Mouse (Mus musculus): ENCODE measurements around the gene Ssr4. TPM values are rescaled to one million over a fixed set of nuclear protein-coding genes. Genes with fewer than 3 reads are reported as not detected.

The Ssr4 gene
- total and polyA plus RNA-seq, 3 experiments: 281 to 428 (median 291) TPM

DNA sequence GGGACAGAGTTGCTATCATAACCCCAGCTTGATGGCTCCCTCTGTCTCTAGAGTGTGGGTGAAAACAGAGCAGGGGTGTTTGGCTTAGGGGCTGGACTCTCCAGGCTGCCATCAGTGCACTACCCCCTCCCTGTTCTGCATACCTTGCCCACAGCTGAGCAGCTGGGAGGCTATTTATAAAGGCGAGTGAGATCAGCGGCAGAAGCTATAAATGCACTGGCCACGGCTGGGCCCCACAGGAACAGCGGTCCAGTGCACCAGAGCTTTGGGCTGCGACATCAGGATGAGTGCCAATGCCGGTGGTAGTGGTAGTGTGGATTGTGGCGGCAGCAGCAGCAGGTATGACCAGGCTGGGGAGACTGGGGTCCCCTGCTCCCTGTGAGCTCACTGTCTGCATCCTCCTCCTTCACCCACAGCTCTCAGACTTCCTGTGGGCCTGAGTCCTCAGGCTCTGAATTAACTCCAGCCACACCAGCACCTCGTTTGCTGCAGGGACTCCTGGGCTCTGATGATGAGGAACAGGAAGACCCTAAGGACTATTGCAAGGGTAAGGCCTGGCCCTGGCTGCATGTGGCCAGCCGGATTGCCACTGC is 12.6 kb upstream of the Ssr4 start, which contains the start of gene Srpk3 (continued):
- TF ChIP-seq MAZ (IDR thresholded peaks at IDR 0.05; ENCODE audit: low read depth, low read length): peak; percentile 77; the same call in 1 of the 2 replicates
- peak; percentile 28; the same call in 1 of the 2 replicates for TF ChIP-seq MAX (IDR thresholded peaks at IDR 0.05; ENCODE audit: low read length)
- TF ChIP-seq HCFC1 (IDR thresholded peaks at IDR 0.05; ENCODE audit: low read depth, low read length): 0 out of 2 replicates have a peak, but pooled peaks have one; percentile 11

- DNase-seq (ENCODE audit: extremely low read depth): peak; percentile 33
- H3K4me2 ChIP-seq (ENCODE audit: insufficient read depth, low read depth, poor library complexity, severe bottlenecking): peak overlapping the region; percentile 85
- peaks cover 41 to 43% of the 10 kb centered on the region in 2 experiments for H3K36me3 ChIP-seq (replicated peaks in 1 of 2; ENCODE audit: control insufficient read depth in 1 of 2, insufficient read depth in 1 of 2, low read length in 1 of 2)
- in situ Hi-C loops (cut with MboI; ENCODE audit: low pct_ligation_motif_present, low pct_unique_long_range_greater_than_20kb, low sequenced_read_pairs): loop anchor here (25.0 kb wide), 1 partner anchor 612 kb away; the partner anchor contains the start of genes Fam3a and Ikbkg
- H3K4me3 ChIP-seq (replicated peaks in 1 of 3; ENCODE audit: low read depth in 2 of 3, low read length in 2 of 3, poor library complexity in 1 of 3): peak overlapping the region; percentile 59 to 66 (median 60)
- H3K27me3 ChIP-seq (replicated peaks): no peaks in the 10 kb centered on the region
- peaks cover 4% of the 10 kb centered on the region for H3K79me2 ChIP-seq (replicated peaks; ENCODE audit: control insufficient read depth, extremely low read depth, insufficient read depth, poor library complexity, severe bottlenecking)
- H3K9me3 ChIP-seq (replicated peaks; ENCODE audit: low read length): no peaks in the 10 kb centered on the region
- dilution Hi-C loops (cut with MboI; ENCODE audit: extremely low pct_ligation_motif_present, extremely low pct_unique_long_range_greater_than_20kb, low sequenced_read_pairs): no loop called here
- H3K9ac ChIP-seq (ENCODE audit: insufficient read depth, low read depth): peak overlapping the region; percentile 70
- H3K4me1 ChIP-seq (ENCODE audit: control insufficient read depth in 1 of 2, insufficient read depth in 2 of 2): peaks cover 21 to 58% of the 10 kb centered on the region in 2 experiments
- TF ChIP-seq TCF12 (IDR thresholded peaks at IDR 0.05; ENCODE audit: low read depth, low read length) (no peak), POLR2A (IDR thresholded peaks at IDR 0.05; ENCODE audit: low read depth, low read length) (0 out of 2 replicates have a peak, but pooled peaks have one; percentile 6), MYC (IDR thresholded peaks at IDR 0.05; ENCODE audit: low read depth, low read length) (peak; percentile 13; the same call in 1 of the 2 replicates), SIN3A (IDR thresholded peaks at IDR 0.05; ENCODE audit: low read length) (peak; percentile 25; the same call in 1 of the 2 replicates)
- H3K27ac ChIP-seq (ENCODE audit: insufficient read depth, low read depth): peak overlapping the region; percentile 94
Measured at GRCm38 (mm10) chrX:73774802-73775483, 11.9 kb upstream of the Ssr4 start.

DNA sequence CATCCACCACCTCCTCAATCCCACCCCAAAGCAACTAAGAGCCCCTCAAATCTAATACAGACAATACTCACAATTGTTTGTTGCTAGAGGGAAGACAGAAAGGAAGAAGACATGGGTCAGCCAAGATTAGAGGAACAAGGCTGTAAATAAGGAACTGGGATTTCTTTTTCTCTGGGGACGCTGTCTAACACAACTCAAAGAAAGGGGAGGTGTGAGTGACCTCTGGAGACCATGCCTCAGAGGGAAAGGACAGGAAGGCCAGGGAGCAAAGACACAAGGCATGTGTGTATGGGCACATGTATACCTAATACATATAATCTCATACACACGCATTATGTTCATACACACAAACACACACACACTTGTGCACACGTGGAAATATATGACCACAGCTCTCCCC is 4.6 kb upstream of the Ssr4 start:
- H3K4me3 ChIP-seq (replicated peaks in 1 of 3; ENCODE audit: low read depth in 2 of 3, low read length in 2 of 3, poor library complexity in 1 of 3): no peak overlapping the region
- H3K9me3 ChIP-seq (replicated peaks; ENCODE audit: low read length): no peaks in the 10 kb centered on the region
- peaks cover 47% of the 10 kb centered on the region for H3K79me2 ChIP-seq (replicated peaks; ENCODE audit: control insufficient read depth, extremely low read depth, insufficient read depth, poor library complexity, severe bottlenecking)
- H3K27me3 ChIP-seq (replicated peaks): no peaks in the 10 kb centered on the region
- TF ChIP-seq JUN (IDR thresholded peaks at IDR 0.05; ENCODE audit: insufficient read depth, low read depth, low read length) (no peak), ELF1 (IDR thresholded peaks at IDR 0.05; ENCODE audit: low read depth, low read length) (no peak), CHD2 (IDR thresholded peaks at IDR 0.05; ENCODE audit: low read length) (no peak), HCFC1 (IDR thresholded peaks at IDR 0.05; ENCODE audit: low read depth, low read length) (no peak), IRF4 (IDR thresholded peaks at IDR 0.05; ENCODE audit: low read depth, low read length) (peak; percentile 40; the same call in 1 of the 2 replicates), MXI1 (IDR thresholded peaks at IDR 0.05; ENCODE audit: low read depth, low read length) (no peak), SMC3 (IDR thresholded peaks at IDR 0.05; ENCODE audit: low read depth, low read length) (no peak), ZMIZ1 (IDR thresholded peaks at IDR 0.05; ENCODE audit: low read depth, low read length) (no peak), MAX (IDR thresholded peaks at IDR 0.05; ENCODE audit: low read length) (no peak), ETS1 (conservative IDR thresholded peaks at IDR 0.05; ENCODE audit: low read depth, low read length) (no peak), JUND (conservative IDR thresholded peaks at IDR 0.05; ENCODE audit: low read depth, low read length) (no peak), EP300 (IDR thresholded peaks at IDR 0.05; ENCODE audit: low read length) (peak; percentile 53), NELFE (IDR thresholded peaks at IDR 0.05; ENCODE audit: low read depth, low read length) (no peak), ZKSCAN1 (IDR thresholded peaks at IDR 0.05; ENCODE audit: borderline replicate concordance, low read depth, low read length) (no peak), UBTF (IDR thresholded peaks at IDR 0.05; ENCODE audit: low read depth, low read length) (no peak)
- H3K36me3 ChIP-seq (replicated peaks in 1 of 2; ENCODE audit: control insufficient read depth in 1 of 2, insufficient read depth in 1 of 2, low read length in 1 of 2): peaks cover 51 to 62% of the 10 kb centered on the region in 2 experiments
- in situ Hi-C loops (cut with MboI; ENCODE audit: low pct_ligation_motif_present, low pct_unique_long_range_greater_than_20kb, low sequenced_read_pairs) (loop anchor here (25.0 kb wide), 1 partner anchor 605 kb away; the partner anchor contains the start of genes Fam3a and Ikbkg), dilution Hi-C loops (cut with MboI; ENCODE audit: extremely low pct_ligation_motif_present, extremely low pct_unique_long_range_greater_than_20kb, low sequenced_read_pairs) (no loop called here)
- DNase-seq (ENCODE audit: extremely low read depth): no peak
- peak overlapping the region; percentile 54 for H3K27ac ChIP-seq (ENCODE audit: insufficient read depth, low read depth)
- peak overlapping the region; percentile 44; the same call in 1 of the 2 replicates for H3K4me2 ChIP-seq (ENCODE audit: insufficient read depth, low read depth, poor library complexity, severe bottlenecking)
- peaks cover 10 to 41% of the 10 kb centered on the region in 2 experiments for H3K4me1 ChIP-seq (ENCODE audit: control insufficient read depth in 1 of 2, insufficient read depth in 2 of 2)
- H3K9ac ChIP-seq (ENCODE audit: insufficient read depth, low read depth): no peak overlapping the region

Data from CH12.LX (cell line).